Mouse (Mus musculus) E14TG2a.4 (cell line): ENCODE measurements around the gene Ocm.

Experiments used
- H3K27me3 ChIP-seq: 2 replicates; pipeline ENCODE4 v1.6.1; 2014; ENCODE audit warnings: low read length, control low read depth; ENCODE audit not compliant: insufficient read depth
- H3K36me3 ChIP-seq: 2 replicates; pipeline ENCODE4 v1.6.1; 2014; ENCODE audit warnings: low read length, control low read depth; ENCODE audit not compliant: insufficient read depth
- H3K4me1 ChIP-seq: replicated peaks from 2 replicates; pipeline ENCODE4 v1.6.1; 2014; ENCODE audit warnings: low read depth, low read length, control low read depth
- H3K4me3 ChIP-seq: replicated peaks from 2 replicates; pipeline ENCODE4 v1.5.1; 2014; ENCODE audit warnings: mild to moderate bottlenecking, low read length
- H3K9me3 ChIP-seq: 2 replicates; pipeline ENCODE4 v1.6.1; 2014; ENCODE audit warnings: low read length, control low read depth
- CTCF ChIP-seq: conservative IDR thresholded peaks from 2 replicates; pipeline ENCODE4 v1.5.1; 2014; ENCODE audit warnings: low read length
- NANOG ChIP-seq: IDR thresholded peaks from 2 replicates; pipeline ENCODE4 v1.6.1; 2014; ENCODE audit warnings: borderline replicate concordance, low read length, mixed read lengths
- POU5F1 ChIP-seq: IDR thresholded peaks from 2 replicates; pipeline ENCODE4 v1.6.1; 2014; ENCODE audit warnings: low read length, borderline replicate concordance

The Ocm gene

GRCm38 (mm10) chr5:144047324-144047723 is 20.9 kb upstream of the Ocm start:
- Histone ChIP-seq H3K9me3 (no peaks in the 10 kb centered on the region), H3K4me1 (peaks cover 13% of the 10 kb centered on the region), H3K27me3 (no peaks in the 10 kb centered on the region), H3K4me3 (no peak overlapping the region), H3K36me3 (no peaks in the 10 kb centered on the region)
- no peak for TF ChIP-seq NANOG
- TF ChIP-seq POU5F1, result no peak
- TF ChIP-seq CTCF, result no peak

- no peak for TF ChIP-seq POU5F1
- no peak for TF ChIP-seq CTCF
- no peak for TF ChIP-seq NANOG
- H3K9me3 ChIP-seq, result no peaks in the 10 kb centered on the region
- H3K4me3 ChIP-seq, result no peak overlapping the region
- no peaks in the 10 kb centered on the region for H3K36me3 ChIP-seq
- no peaks in the 10 kb centered on the region for H3K27me3 ChIP-seq
- H3K4me1 ChIP-seq, result peaks cover 35% of the 10 kb centered on the region
Observed at GRCm38 (mm10) chr5:144043166-144043565, 16.7 kb upstream of the Ocm start.

GRCm38 (mm10) chr5:144040720-144041364 is 14.4 kb upstream of the Ocm start:
- H3K9me3 ChIP-seq, result no peaks in the 10 kb centered on the region
- peaks cover 38% of the 10 kb centered on the region for H3K4me1 ChIP-seq
- H3K27me3 ChIP-seq, result 0 out of 2 replicates have a peak, but pooled peaks cover 4% of the 10 kb centered on the region
- H3K4me3 ChIP-seq, result no peak overlapping the region
- TF ChIP-seq POU5F1 (no peak), CTCF (peak; percentile 98)
- H3K36me3 ChIP-seq, result no peaks in the 10 kb centered on the region

- Histone ChIP-seq H3K27me3 (0 out of 2 replicates have a peak, but pooled peaks cover 4% of the 10 kb centered on the region), H3K4me1 (peaks cover 44% of the 10 kb centered on the region), H3K4me3 (no peak overlapping the region), H3K9me3 (no peaks in the 10 kb centered on the region), H3K36me3 (no peaks in the 10 kb centered on the region)
- TF ChIP-seq CTCF, result no peak
- TF ChIP-seq POU5F1, result no peak
- TF ChIP-seq NANOG, result no peak
Observed at GRCm38 (mm10) chr5:144039886-144040285, 13.4 kb upstream of the Ocm start.

- no peaks in the 10 kb centered on the region for H3K36me3 ChIP-seq
- H3K4me3 ChIP-seq, result no peak overlapping the region
- TF ChIP-seq CTCF, result no peak
- TF ChIP-seq POU5F1, result no peak
- no peak for TF ChIP-seq NANOG
- peaks cover 47% of the 10 kb centered on the region for H3K4me1 ChIP-seq
- H3K27me3 ChIP-seq, result 0 out of 2 replicates have a peak, but pooled peaks cover 4% of the 10 kb centered on the region
- no peaks in the 10 kb centered on the region for H3K9me3 ChIP-seq
Observed at GRCm38 (mm10) chr5:144039156-144039675, 12.7 kb upstream of the Ocm start.

- Histone ChIP-seq H3K36me3 (no peaks in the 10 kb centered on the region), H3K27me3 (0 out of 2 replicates have a peak, but pooled peaks cover 4% of the 10 kb centered on the region), H3K9me3 (no peaks in the 10 kb centered on the region), H3K4me3 (peak overlapping the region; percentile 56), H3K4me1 (peaks cover 47% of the 10 kb centered on the region)
- TF ChIP-seq CTCF (no peak), NANOG (no peak), POU5F1 (no peak)
Observed at GRCm38 (mm10) chr5:144036952-144037351, 10.5 kb upstream of the Ocm start.

- no peak for TF ChIP-seq POU5F1
- no peak for TF ChIP-seq CTCF
- H3K27me3 ChIP-seq, result 0 out of 2 replicates have a peak, but pooled peaks cover 4% of the 10 kb centered on the region
- peaks cover 35% of the 10 kb centered on the region for H3K4me1 ChIP-seq
- H3K4me3 ChIP-seq, result no peak overlapping the region
- H3K36me3 ChIP-seq, result no peaks in the 10 kb centered on the region
- no peaks in the 10 kb centered on the region for H3K9me3 ChIP-seq
Observed at GRCm38 (mm10) chr5:144034567-144034966, 8.1 kb upstream of the Ocm start.

GRCm38 (mm10) chr5:144032491-144032890 is 6.0 kb upstream of the Ocm start:
- Histone ChIP-seq H3K9me3 (no peaks in the 10 kb centered on the region), H3K4me1 (peaks cover 23% of the 10 kb centered on the region), H3K36me3 (no peaks in the 10 kb centered on the region), H3K27me3 (0 out of 2 replicates have a peak, but pooled peaks cover 4% of the 10 kb centered on the region), H3K4me3 (no peak overlapping the region)
- TF ChIP-seq POU5F1 (no peak), NANOG (no peak), CTCF (no peak)

- Histone ChIP-seq H3K4me1 (peaks cover 8% of the 10 kb centered on the region), H3K9me3 (no peaks in the 10 kb centered on the region), H3K36me3 (peaks cover 19% of the 10 kb centered on the region), H3K4me3 (no peak overlapping the region), H3K27me3 (no peaks in the 10 kb centered on the region)
- TF ChIP-seq POU5F1, result no peak
Observed at GRCm38 (mm10) chr5:144015845-144016244, 10.6 kb downstream of the Ocm start.
